Mouse (Mus musculus): ENCODE measurements around the gene Smpd2. TPM values are rescaled to one million over a fixed set of nuclear protein-coding genes. Genes with fewer than 3 reads are reported as not detected.

Smpd2 gene
- polyA plus RNA-seq, 1 experiment from 2014 or later = 59.8 TPM

DNA sequence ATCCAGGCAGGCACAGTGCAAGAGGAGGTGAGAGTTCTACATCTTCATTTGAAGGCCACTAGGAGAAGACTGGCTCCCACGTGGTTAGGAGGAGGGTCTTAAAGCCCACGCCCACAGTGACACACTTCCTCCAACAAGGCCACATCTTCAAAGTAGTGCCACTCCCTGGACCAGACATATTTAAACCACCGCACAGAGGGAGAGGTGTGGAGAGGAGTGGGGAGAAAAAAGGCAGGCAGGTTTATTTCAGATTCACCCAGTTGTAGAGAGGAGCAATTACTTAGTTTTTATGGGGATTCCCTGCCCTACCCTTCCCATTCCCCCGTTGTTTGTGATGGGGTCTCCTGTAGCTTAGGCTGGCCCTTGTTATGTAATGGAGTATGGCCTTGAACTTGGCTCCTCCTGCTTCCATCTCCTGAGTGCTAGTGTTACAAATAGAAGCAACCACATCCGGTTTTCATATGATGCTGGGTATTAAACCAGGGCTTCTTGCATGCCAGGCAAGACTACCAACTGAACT, 17.1 kb downstream of the Smpd2 start:
- Histone ChIP-seq H3K4me1 (peaks cover 10% of the 10 kb centered on the region), H3K4me2 (replicated peaks) (no peak overlapping the region), H3K36me3 (peaks cover 6% of the 10 kb centered on the region), H3K4me3 (no peak overlapping the region), H3K9ac (no peak overlapping the region), H3K9me3 (no peaks in the 10 kb centered on the region), H3K27ac (no peak overlapping the region), H3K27me3 (no peaks in the 10 kb centered on the region)
- no peak for ATAC-seq (ENCODE audit: insufficient number of reproducible peaks, insufficient read depth, low FRiP score, low TSS enrichment)
- 78% methylated on average over 5 of the region's 5 CpGs for WGBS

- no peaks in the 10 kb centered on the region for H3K9me3 ChIP-seq
- H3K4me2 ChIP-seq (replicated peaks) = no peak overlapping the region
- no peak for ATAC-seq (ENCODE audit: insufficient number of reproducible peaks, insufficient read depth, low FRiP score, low TSS enrichment)
- H3K4me1 ChIP-seq = peaks cover 10% of the 10 kb centered on the region
- H3K36me3 ChIP-seq = peaks cover 6% of the 10 kb centered on the region
- no peak overlapping the region for H3K4me3 ChIP-seq
- no peak overlapping the region for H3K27ac ChIP-seq
- no peak overlapping the region for H3K9ac ChIP-seq
- H3K27me3 ChIP-seq = no peaks in the 10 kb centered on the region
Measured at GRCm38 (mm10) chr10:41472534-41472933, 17.6 kb downstream of the Smpd2 start.

- peaks cover 14% of the 10 kb centered on the region for H3K36me3 ChIP-seq
- no peak overlapping the region for H3K9ac ChIP-seq
- H3K4me3 ChIP-seq = no peak overlapping the region
- 83% methylated on average over 3 of the region's 3 CpGs for WGBS
- no peak for ATAC-seq (ENCODE audit: insufficient number of reproducible peaks, insufficient read depth, low FRiP score, low TSS enrichment)
- H3K27me3 ChIP-seq = no peaks in the 10 kb centered on the region
- H3K27ac ChIP-seq = no peak overlapping the region
- no peak overlapping the region for H3K4me2 ChIP-seq (replicated peaks)
- H3K9me3 ChIP-seq = no peaks in the 10 kb centered on the region
- H3K4me1 ChIP-seq = peaks cover under 1% of the 10 kb centered on the region; the same call in 1 of the 2 replicates
Measured at GRCm38 (mm10) chr10:41470693-41471092, 19.5 kb downstream of the Smpd2 start.

DNA sequence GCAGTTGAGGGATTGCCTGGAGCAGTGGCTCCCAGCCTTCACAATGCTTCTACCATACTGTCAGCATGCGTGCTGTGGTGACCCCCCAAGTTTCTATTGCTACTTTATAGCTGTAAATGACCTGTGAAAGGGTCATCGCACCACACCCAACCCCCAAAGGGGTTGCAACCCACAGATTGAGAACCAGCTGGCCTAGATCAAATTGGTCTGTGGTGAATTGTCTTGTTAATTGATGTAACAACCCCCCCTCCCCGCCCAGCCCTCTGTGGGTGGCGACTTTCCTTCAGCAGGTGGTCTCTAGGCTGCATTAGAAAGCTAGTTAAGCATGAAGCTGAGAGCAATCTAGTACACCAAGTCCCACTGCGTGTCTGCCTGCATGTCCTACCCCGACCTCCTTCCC, 22.8 kb downstream of the Smpd2 start:
- Histone ChIP-seq H3K9me3 (no peaks in the 10 kb centered on the region), H3K27me3 (no peaks in the 10 kb centered on the region), H3K36me3 (peaks cover 27% of the 10 kb centered on the region), H3K4me3 (no peak overlapping the region), H3K4me1 (no peaks in the 10 kb centered on the region), H3K9ac (no peak overlapping the region), H3K27ac (no peak overlapping the region), H3K4me2 (replicated peaks) (no peak overlapping the region)
- WGBS = 47% methylated on average over 6 of the region's 6 CpGs
- ATAC-seq (ENCODE audit: insufficient number of reproducible peaks, insufficient read depth, low FRiP score, low TSS enrichment) = no peak

- Histone ChIP-seq H3K36me3 (peaks cover 39% of the 10 kb centered on the region), H3K4me3 (no peak overlapping the region), H3K9ac (no peak overlapping the region), H3K4me1 (0 out of 2 replicates have a peak, but pooled peaks cover 3% of the 10 kb centered on the region), H3K27ac (no peak overlapping the region), H3K4me2 (replicated peaks) (no peak overlapping the region), H3K9me3 (no peaks in the 10 kb centered on the region), H3K27me3 (no peaks in the 10 kb centered on the region)
- WGBS = 60% methylated on average over 15 of the region's 15 CpGs
- no peak for ATAC-seq (ENCODE audit: insufficient number of reproducible peaks, insufficient read depth, low FRiP score, low TSS enrichment)
Measured at GRCm38 (mm10) chr10:41464401-41464955, 25.7 kb downstream of the Smpd2 start.

DNA sequence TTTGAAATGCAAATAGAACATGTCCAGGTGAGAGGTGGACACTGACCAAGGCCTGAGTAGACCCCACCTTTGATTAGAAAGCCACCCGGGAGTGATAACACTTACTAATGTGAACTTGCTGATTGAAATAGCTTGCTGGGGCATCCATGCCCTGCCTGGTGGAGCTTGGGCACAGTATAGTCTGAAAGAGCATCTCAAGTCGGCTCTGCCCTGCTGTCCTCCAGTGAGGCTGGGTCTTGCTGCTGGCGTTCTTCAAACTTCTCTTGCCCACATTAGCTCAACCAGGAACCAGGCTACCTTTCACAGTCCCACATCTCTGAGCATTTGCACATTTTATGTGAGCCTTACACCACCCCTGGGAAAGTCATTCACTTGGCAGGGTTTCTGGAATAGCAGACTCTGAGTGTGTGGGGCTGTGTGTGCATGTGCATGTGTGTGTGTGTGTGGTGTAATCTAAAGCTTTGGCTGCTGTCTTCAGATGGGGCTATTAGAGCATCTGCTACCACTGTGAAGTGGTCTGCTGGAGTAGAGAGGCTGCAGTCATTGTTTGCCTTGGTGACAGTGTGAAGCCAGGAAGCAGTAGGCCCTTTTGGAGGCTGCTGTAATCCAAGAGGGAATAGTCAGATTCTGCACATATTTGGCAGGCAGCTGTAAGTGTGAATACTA, 29.0 kb downstream of the Smpd2 start:
- no peaks in the 10 kb centered on the region for H3K27me3 ChIP-seq
- H3K9me3 ChIP-seq = no peaks in the 10 kb centered on the region
- no peak overlapping the region for H3K27ac ChIP-seq
- 0 out of 2 replicates have a peak, but pooled peaks cover 3% of the 10 kb centered on the region for H3K4me1 ChIP-seq
- H3K9ac ChIP-seq = no peak overlapping the region
- H3K36me3 ChIP-seq = peaks cover 54% of the 10 kb centered on the region
- no peak overlapping the region for H3K4me3 ChIP-seq
- 91% methylated on average over 3 of the region's 3 CpGs for WGBS
- H3K4me2 ChIP-seq (replicated peaks) = no peak overlapping the region
- no peak for ATAC-seq (ENCODE audit: insufficient number of reproducible peaks, insufficient read depth, low FRiP score, low TSS enrichment)

DNA sequence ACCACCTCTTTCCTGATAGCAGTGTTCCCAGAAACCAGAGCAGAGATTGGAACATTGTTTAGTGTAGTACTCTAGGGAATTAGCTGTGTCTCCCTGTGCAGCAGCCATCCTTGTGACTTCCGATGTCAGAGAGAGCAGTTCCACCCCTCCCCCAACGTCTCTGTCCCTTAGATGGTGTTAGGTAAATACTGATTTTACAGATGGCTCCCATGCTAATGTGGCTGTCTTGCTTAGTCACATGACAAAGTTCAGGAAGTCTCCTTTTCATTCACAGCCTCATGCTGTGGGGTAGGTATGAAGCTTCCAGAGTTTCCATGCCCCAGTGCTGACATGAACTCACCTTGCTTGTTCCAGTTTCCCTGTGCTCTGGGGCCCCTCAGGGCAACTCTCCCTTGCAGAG, 29.7 kb downstream of the Smpd2 start:
- ATAC-seq (ENCODE audit: insufficient number of reproducible peaks, insufficient read depth, low FRiP score, low TSS enrichment) = no peak
- Histone ChIP-seq H3K9me3 (no peaks in the 10 kb centered on the region), H3K4me3 (no peak overlapping the region), H3K27me3 (no peaks in the 10 kb centered on the region), H3K36me3 (peaks cover 61% of the 10 kb centered on the region), H3K4me1 (0 out of 2 replicates have a peak, but pooled peaks cover 3% of the 10 kb centered on the region), H3K4me2 (replicated peaks) (no peak overlapping the region), H3K9ac (no peak overlapping the region), H3K27ac (no peak overlapping the region)
- WGBS = 18% methylated on average over 2 of the region's 2 CpGs

DNA sequence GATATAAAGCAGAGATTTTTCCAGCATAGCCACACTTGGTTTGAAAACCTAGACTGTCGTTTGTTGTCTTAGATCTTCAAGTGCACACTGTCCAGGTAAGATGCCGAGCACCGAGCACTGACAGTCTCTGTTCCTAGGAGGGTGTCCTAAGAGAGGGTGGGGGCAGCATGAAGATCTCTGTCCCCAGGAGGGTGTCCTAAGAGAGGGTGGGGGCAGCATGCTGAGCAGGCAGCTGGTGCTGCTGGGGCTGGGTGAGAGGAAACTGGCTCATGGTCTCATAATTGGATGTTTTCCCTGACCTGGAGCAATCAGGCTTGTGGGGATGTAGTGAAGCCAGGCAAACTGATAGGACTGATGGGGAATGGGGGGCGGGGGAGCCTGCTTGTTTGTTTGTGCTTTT, 30.2 kb downstream of the Smpd2 start:
- Histone ChIP-seq H3K27me3 (no peaks in the 10 kb centered on the region), H3K27ac (no peak overlapping the region), H3K4me3 (no peak overlapping the region), H3K4me1 (0 out of 2 replicates have a peak, but pooled peaks cover 3% of the 10 kb centered on the region), H3K9ac (no peak overlapping the region), H3K4me2 (replicated peaks) (no peak overlapping the region), H3K9me3 (no peaks in the 10 kb centered on the region), H3K36me3 (peaks cover 63% of the 10 kb centered on the region)
- WGBS = 64% methylated on average over 4 of the region's 4 CpGs
- ATAC-seq (ENCODE audit: insufficient number of reproducible peaks, insufficient read depth, low FRiP score, low TSS enrichment) = no peak

DNA sequence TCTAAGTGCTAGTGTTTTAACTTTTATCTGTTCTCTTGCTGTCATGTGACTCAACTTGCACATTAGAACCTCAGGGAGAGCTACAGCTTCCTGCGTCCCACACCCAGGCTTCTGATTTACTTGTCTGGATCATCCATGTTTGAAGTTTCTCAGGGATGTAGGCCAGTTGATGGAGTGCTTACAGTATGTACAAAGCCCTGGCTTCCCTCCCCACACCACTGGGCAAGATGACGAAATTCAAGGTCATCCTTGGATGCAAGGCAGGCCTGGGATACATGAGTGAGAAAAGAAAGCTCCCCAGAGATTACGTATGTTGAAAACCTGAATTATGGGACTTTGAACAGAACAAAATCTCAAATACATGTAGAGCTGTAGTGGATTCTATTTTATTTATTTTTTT, 37.4 kb downstream of the Smpd2 start:
- no peak for ATAC-seq (ENCODE audit: insufficient number of reproducible peaks, insufficient read depth, low FRiP score, low TSS enrichment)
- H3K27me3 ChIP-seq = no peaks in the 10 kb centered on the region
- H3K27ac ChIP-seq = no peak overlapping the region
- H3K4me1 ChIP-seq = peaks cover 15% of the 10 kb centered on the region
- no peaks in the 10 kb centered on the region for H3K9me3 ChIP-seq
- H3K9ac ChIP-seq = no peak overlapping the region
- no peak overlapping the region for H3K4me3 ChIP-seq
- WGBS = 93% methylated on average over 3 of the region's 3 CpGs
- peaks cover 43% of the 10 kb centered on the region for H3K36me3 ChIP-seq
- H3K4me2 ChIP-seq (replicated peaks) = no peak overlapping the region

DNA sequence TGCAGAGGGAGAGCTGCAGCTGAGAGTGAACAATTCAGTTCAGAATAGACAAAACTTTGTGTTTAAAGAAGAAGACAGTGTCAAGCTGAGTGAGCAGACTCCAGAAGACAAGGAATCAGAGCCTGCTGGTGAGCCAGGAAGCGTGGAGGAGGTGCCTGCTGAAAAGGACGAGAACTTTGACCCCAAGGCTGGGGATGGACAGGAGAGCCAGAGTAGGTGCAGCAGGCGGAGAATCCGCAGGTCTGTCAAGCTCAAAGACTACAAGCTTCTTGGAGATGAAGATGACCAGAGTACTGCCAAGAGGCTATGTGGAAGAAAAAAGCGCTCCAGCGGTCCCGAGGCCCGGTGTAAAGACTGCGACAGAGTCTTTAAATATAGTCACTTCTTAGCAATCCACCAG, 38.5 kb downstream of the Smpd2 start:
- H3K9ac ChIP-seq = no peak overlapping the region
- H3K9me3 ChIP-seq = no peaks in the 10 kb centered on the region
- no peaks in the 10 kb centered on the region for H3K27me3 ChIP-seq
- peaks cover 15% of the 10 kb centered on the region for H3K4me1 ChIP-seq
- H3K27ac ChIP-seq = no peak overlapping the region
- WGBS = 90% methylated on average over 9 of the region's 9 CpGs
- H3K4me2 ChIP-seq (replicated peaks) = no peak overlapping the region
- peaks cover 35% of the 10 kb centered on the region for H3K36me3 ChIP-seq
- no peak overlapping the region for H3K4me3 ChIP-seq
- ATAC-seq (ENCODE audit: insufficient number of reproducible peaks, insufficient read depth, low FRiP score, low TSS enrichment) = no peak

DNA sequence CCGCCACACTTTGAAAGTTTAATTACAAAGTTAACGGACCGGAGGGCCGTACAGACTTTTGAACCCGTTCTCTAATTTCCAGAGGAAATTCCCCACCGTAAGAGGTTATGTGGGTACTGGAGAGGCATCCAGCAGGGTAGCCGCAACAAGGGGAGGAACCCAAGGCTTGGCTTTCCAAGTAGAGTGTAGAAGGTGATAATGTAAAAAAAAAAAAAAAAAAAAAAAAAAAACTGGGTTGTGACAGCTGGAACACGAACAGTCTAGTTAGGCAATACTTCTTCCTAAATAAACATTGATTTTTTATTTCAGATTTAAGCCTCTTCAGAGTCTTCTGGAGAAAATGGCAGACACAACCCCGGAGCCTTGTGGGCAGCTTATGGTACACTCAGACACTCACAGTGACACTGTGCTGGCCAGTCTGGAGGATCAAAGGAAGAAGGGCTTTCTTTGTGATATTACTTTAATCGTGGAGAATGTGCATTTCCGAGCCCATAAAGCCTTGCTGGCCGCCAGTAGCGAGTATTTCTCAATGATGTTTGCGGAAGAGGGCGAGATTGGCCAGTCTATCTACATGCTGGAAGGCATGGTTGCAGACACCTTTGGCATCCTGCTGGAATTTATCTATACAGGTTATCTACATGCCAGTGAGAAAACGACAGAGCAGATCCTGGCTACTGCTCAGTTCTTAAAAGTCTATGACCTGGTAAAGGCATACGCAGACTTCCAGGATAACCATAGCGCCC, 39.2 kb downstream of the Smpd2 start:
- H3K4me2 ChIP-seq (replicated peaks) = peak overlapping the region; percentile 65
- peak overlapping the region; percentile 87 for H3K4me3 ChIP-seq
- H3K27me3 ChIP-seq = no peaks in the 10 kb centered on the region
- H3K9ac ChIP-seq = peak overlapping the region; percentile 78
- peaks cover 15% of the 10 kb centered on the region for H3K4me1 ChIP-seq
- 0 out of 2 replicates have a peak overlapping the region, but pooled peaks have one; percentile 37 for H3K27ac ChIP-seq
- no peak for ATAC-seq (ENCODE audit: insufficient number of reproducible peaks, insufficient read depth, low FRiP score, low TSS enrichment)
- H3K36me3 ChIP-seq = peaks cover 28% of the 10 kb centered on the region
- H3K9me3 ChIP-seq = no peaks in the 10 kb centered on the region
- 56% methylated on average over 18 of the region's 18 CpGs for WGBS

Data from embryonic facial prominence, embryonic 12.5 days (tissue).